Mouse (Mus musculus): ENCODE results near the gene Ccdc24. TPM values are rescaled to one million over a fixed set of nuclear protein-coding genes. Genes with fewer than 3 reads are reported as not detected.

Ccdc24 gene
- polyA plus RNA-seq, 1 experiment from 2014 or later, result 0.97 TPM

GRCm38 (mm10) chr4:117908834-117909453 lies 36.6 kb upstream of the Ccdc24 start:
- H3K9me3 ChIP-seq (replicated peaks; ENCODE audit: low read length), result no peaks in the 10 kb centered on the region
- no peak overlapping the region for H3K4me2 ChIP-seq (ENCODE audit: low read length)
- H3K4me3 ChIP-seq (replicated peaks; ENCODE audit: low read depth, low read length), result no peak overlapping the region
- 68% methylated on average over 8 of the region's 8 CpGs for WGBS
- peaks cover 24% of the 10 kb centered on the region for H3K36me3 ChIP-seq (ENCODE audit: insufficient read depth, low read length)
- no peak for TF ChIP-seq CTCF (IDR thresholded peaks at IDR 0.05; ENCODE audit: low read depth)
- H3K9ac ChIP-seq (ENCODE audit: low read depth, low read length), result no peak overlapping the region
- no peak for DNase-seq (ENCODE audit: low spot score)
- H3K27me3 ChIP-seq (ENCODE audit: insufficient read depth, low read length), result no peaks in the 10 kb centered on the region
- H3K4me1 ChIP-seq (replicated peaks; ENCODE audit: insufficient read depth, low read length), result peaks cover 12% of the 10 kb centered on the region
- ATAC-seq (replicated peaks; ENCODE audit: low FRiP score, low read depth), result no peak
- no peak overlapping the region for H3K27ac ChIP-seq

- no peaks in the 10 kb centered on the region for H3K27me3 ChIP-seq (ENCODE audit: insufficient read depth, low read length)
- 80% methylated on average over 3 of the region's 3 CpGs for WGBS
- no peak overlapping the region for H3K4me2 ChIP-seq (ENCODE audit: low read length)
- H3K27ac ChIP-seq, result no peak overlapping the region
- no peaks in the 10 kb centered on the region for H3K9me3 ChIP-seq (replicated peaks; ENCODE audit: low read length)
- H3K9ac ChIP-seq (ENCODE audit: low read depth, low read length), result no peak overlapping the region
- no peak overlapping the region for H3K4me3 ChIP-seq (replicated peaks; ENCODE audit: low read depth, low read length)
- DNase-seq (ENCODE audit: low spot score) (no peak), ATAC-seq (replicated peaks; ENCODE audit: low FRiP score, low read depth) (no peak)
- no peak for TF ChIP-seq CTCF (IDR thresholded peaks at IDR 0.05; ENCODE audit: low read depth)
- H3K4me1 ChIP-seq (replicated peaks; ENCODE audit: insufficient read depth, low read length), result no peaks in the 10 kb centered on the region
- H3K36me3 ChIP-seq (ENCODE audit: insufficient read depth, low read length), result peaks cover 38% of the 10 kb centered on the region
Measured at GRCm38 (mm10) chr4:117906196-117906595, 33.8 kb upstream of the Ccdc24 start.

GRCm38 (mm10) chr4:117904761-117905160 lies 32.4 kb upstream of the Ccdc24 start:
- no peak for TF ChIP-seq CTCF (IDR thresholded peaks at IDR 0.05; ENCODE audit: low read depth)
- no peak for DNase-seq (ENCODE audit: low spot score)
- Histone ChIP-seq H3K9me3 (replicated peaks; ENCODE audit: low read length) (no peaks in the 10 kb centered on the region), H3K4me2 (ENCODE audit: low read length) (no peak overlapping the region), H3K4me3 (replicated peaks; ENCODE audit: low read depth, low read length) (no peak overlapping the region), H3K9ac (ENCODE audit: low read depth, low read length) (no peak overlapping the region), H3K36me3 (ENCODE audit: insufficient read depth, low read length) (peaks cover 50% of the 10 kb centered on the region), H3K27ac (no peak overlapping the region), H3K27me3 (ENCODE audit: insufficient read depth, low read length) (no peaks in the 10 kb centered on the region), H3K4me1 (replicated peaks; ENCODE audit: insufficient read depth, low read length) (no peaks in the 10 kb centered on the region)
- 87% methylated on average over 8 of the region's 8 CpGs for WGBS
- ATAC-seq (replicated peaks; ENCODE audit: low FRiP score, low read depth), result no peak

- Histone ChIP-seq H3K9ac (ENCODE audit: low read depth, low read length) (no peak overlapping the region), H3K4me2 (ENCODE audit: low read length) (no peak overlapping the region), H3K9me3 (replicated peaks; ENCODE audit: low read length) (no peaks in the 10 kb centered on the region), H3K36me3 (ENCODE audit: insufficient read depth, low read length) (peaks cover 54% of the 10 kb centered on the region), H3K27me3 (ENCODE audit: insufficient read depth, low read length) (no peaks in the 10 kb centered on the region), H3K27ac (no peak overlapping the region), H3K4me1 (replicated peaks; ENCODE audit: insufficient read depth, low read length) (no peaks in the 10 kb centered on the region), H3K4me3 (replicated peaks; ENCODE audit: low read depth, low read length) (no peak overlapping the region)
- WGBS, result 91% methylated on average over 10 of the region's 10 CpGs
- no peak for ATAC-seq (replicated peaks; ENCODE audit: low FRiP score, low read depth)
- TF ChIP-seq CTCF (IDR thresholded peaks at IDR 0.05; ENCODE audit: low read depth), result no peak
- DNase-seq (ENCODE audit: low spot score), result no peak
Measured at GRCm38 (mm10) chr4:117904094-117904493, 31.7 kb upstream of the Ccdc24 start.

- Histone ChIP-seq H3K27ac (no peak overlapping the region), H3K4me1 (replicated peaks; ENCODE audit: insufficient read depth, low read length) (no peaks in the 10 kb centered on the region), H3K36me3 (ENCODE audit: insufficient read depth, low read length) (peaks cover 49% of the 10 kb centered on the region), H3K9me3 (replicated peaks; ENCODE audit: low read length) (no peaks in the 10 kb centered on the region), H3K4me3 (replicated peaks; ENCODE audit: low read depth, low read length) (no peak overlapping the region), H3K9ac (ENCODE audit: low read depth, low read length) (no peak overlapping the region), H3K4me2 (ENCODE audit: low read length) (no peak overlapping the region), H3K27me3 (ENCODE audit: insufficient read depth, low read length) (no peaks in the 10 kb centered on the region)
- no peak for TF ChIP-seq CTCF (IDR thresholded peaks at IDR 0.05; ENCODE audit: low read depth)
- 82% methylated on average over 3 of the region's 3 CpGs for WGBS
- DNase-seq (ENCODE audit: low spot score) (no peak), ATAC-seq (replicated peaks; ENCODE audit: low FRiP score, low read depth) (no peak)
Measured at GRCm38 (mm10) chr4:117898111-117898510, 25.8 kb upstream of the Ccdc24 start.

GRCm38 (mm10) chr4:117896031-117896430 lies 23.7 kb upstream of the Ccdc24 start:
- Histone ChIP-seq H3K4me3 (replicated peaks; ENCODE audit: low read depth, low read length) (no peak overlapping the region), H3K9ac (ENCODE audit: low read depth, low read length) (no peak overlapping the region), H3K4me2 (ENCODE audit: low read length) (no peak overlapping the region), H3K27ac (no peak overlapping the region), H3K4me1 (replicated peaks; ENCODE audit: insufficient read depth, low read length) (peaks cover 8% of the 10 kb centered on the region), H3K36me3 (ENCODE audit: insufficient read depth, low read length) (peaks cover 33% of the 10 kb centered on the region), H3K27me3 (ENCODE audit: insufficient read depth, low read length) (no peaks in the 10 kb centered on the region), H3K9me3 (replicated peaks; ENCODE audit: low read length) (no peaks in the 10 kb centered on the region)
- 96% methylated on average over 6 of the region's 6 CpGs for WGBS
- no peak for DNase-seq (ENCODE audit: low spot score)
- no peak for ATAC-seq (replicated peaks; ENCODE audit: low FRiP score, low read depth)
- TF ChIP-seq CTCF (IDR thresholded peaks at IDR 0.05; ENCODE audit: low read depth), result no peak

GRCm38 (mm10) chr4:117895339-117895738 lies 23.0 kb upstream of the Ccdc24 start:
- Histone ChIP-seq H3K9ac (ENCODE audit: low read depth, low read length) (no peak overlapping the region), H3K9me3 (replicated peaks; ENCODE audit: low read length) (no peaks in the 10 kb centered on the region), H3K4me1 (replicated peaks; ENCODE audit: insufficient read depth, low read length) (peaks cover 11% of the 10 kb centered on the region), H3K27me3 (ENCODE audit: insufficient read depth, low read length) (no peaks in the 10 kb centered on the region), H3K4me3 (replicated peaks; ENCODE audit: low read depth, low read length) (no peak overlapping the region), H3K27ac (no peak overlapping the region), H3K4me2 (ENCODE audit: low read length) (no peak overlapping the region), H3K36me3 (ENCODE audit: insufficient read depth, low read length) (peaks cover 26% of the 10 kb centered on the region; the same call in 1 of the 2 replicates)
- TF ChIP-seq CTCF (IDR thresholded peaks at IDR 0.05; ENCODE audit: low read depth), result no peak
- 79% methylated on average over 7 of the region's 7 CpGs for WGBS
- no peak for ATAC-seq (replicated peaks; ENCODE audit: low FRiP score, low read depth)
- no peak for DNase-seq (ENCODE audit: low spot score)
